Mouse (Mus musculus): Measurements from ENCODE around the gene Ewsr1. TPM values are rescaled to one million over a fixed set of nuclear protein-coding genes. Genes with fewer than 3 reads are reported as not detected.
"Not testable (repeated sequence)": the region's sequence is repeated elsewhere in the genome, so short reads cannot be mapped to it uniquely, and the experiment has no call there.

Gene Ewsr1
- total RNA-seq, 2 experiments from 2014 or later, result 218 to 322 TPM

DNA sequence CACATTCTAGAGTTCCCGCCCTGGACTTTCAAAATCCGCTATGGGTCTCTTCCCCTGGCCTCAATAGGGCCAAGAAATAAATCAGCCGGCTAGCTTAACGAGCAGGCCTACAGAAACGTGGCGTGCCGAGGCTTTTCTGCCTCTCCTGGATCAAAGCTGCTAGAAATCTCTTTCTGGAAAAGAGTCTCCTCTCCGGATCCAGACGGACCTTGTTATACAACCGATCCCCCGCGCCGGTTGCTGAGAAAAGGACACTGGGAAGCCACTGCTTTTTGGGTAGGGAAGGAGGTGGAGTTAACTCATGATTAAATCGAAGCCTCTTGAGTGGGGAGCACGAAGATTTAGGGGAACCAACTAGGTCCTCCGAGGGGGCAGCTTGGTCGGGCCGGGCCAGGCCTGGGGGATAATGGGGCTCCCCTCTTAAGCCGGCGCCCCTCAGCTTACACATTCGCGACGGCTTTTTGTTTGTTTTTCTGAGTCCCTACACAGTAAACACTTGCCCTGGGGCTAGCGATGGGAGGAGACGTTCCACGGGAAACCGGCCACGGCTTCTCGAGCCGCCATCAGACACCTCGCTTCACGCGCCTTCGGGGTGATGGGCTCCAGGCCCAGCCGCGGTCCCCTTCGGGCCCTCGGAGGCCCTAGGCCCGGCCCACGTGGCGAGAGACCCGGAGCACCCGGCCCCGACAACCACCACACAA is 881 bp downstream of the Ewsr1 start:
- DNase-seq, result peak; percentile 61

DNA sequence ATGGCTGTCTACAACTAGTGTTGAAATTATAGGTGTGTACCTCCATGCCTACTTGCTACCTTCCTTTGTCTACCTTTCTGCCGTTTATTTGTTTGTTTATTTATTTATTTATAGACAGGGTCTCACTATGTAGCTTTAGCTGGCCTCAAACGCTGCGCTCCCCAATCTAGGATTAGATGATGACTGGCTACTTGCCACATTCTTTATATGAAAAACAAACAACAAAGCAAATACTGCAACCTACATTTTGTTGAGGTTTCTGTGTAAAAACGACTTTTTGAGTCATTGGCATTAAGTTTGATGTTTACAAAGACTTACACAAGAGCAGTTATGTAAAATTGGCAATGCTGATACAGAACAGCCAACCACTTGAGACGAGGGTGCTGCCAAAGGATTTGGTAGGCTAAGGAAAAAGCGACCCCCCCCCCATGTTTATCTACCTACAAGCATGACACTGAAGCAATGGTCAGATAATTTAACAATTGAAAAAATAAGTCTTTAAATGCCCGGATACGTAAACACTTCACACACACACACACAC is 2.5 kb downstream of the Ewsr1 start:
- DNase-seq, result no peak

DNA sequence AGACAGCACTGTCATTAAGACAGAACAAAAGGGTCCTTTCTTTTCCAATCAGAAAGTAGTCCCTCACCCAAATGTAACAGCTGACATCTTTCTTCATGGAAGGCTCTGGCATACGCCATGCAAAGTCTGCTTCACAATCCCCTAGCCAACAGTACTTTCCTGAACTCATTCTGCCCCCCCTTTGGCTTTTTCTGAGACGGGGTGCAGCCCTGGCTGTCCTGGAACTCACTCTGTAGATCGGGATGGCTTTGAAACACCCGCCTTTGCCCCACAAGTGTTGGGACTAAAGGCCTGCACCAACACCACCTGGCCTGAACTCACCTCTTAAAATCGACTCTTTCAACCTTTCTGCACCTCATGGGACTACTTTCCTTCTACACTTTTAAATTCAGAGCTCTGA is 3.2 kb downstream of the Ewsr1 start:
- no peak for DNase-seq

DNA sequence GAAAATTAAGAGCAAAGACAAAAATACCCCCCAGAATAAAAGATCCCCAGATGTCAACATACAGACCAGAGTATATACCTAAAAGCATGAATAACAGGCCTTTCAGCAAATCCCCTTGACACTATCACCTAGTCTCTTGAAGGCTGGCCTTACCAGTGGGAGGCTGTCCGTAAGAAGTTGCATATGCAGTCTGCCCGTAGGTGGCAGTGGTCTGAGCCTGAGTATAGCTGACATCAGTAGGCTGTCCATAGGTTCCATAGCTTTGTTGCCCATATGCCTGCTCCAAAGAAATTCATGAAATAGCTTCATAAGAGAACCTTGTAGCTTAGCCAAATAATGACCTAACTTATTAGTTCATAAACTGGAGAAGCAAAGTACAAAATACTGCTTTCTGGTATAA is 7.4 kb downstream of the Ewsr1 start:
- no peak for DNase-seq

DNA sequence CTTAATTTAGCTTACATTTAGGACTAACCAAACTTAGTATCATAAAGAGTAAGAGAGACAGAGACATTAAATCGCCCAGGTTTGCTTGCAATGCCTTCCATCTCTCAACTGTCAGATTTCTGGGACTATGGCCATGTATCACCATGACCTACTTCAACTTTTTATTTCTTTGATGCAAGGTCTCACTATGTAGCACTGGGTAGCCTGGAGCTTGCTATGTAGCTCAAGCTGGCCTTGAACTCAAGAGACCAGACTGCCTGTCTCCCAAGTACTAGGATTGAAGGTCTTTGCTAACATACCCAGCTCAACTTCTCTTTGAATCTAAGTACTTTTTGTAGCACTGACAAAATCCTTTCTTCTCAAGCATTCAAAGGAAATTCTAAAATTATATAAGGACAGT is 9.9 kb downstream of the Ewsr1 start:
- DNase-seq, result no peak

DNA sequence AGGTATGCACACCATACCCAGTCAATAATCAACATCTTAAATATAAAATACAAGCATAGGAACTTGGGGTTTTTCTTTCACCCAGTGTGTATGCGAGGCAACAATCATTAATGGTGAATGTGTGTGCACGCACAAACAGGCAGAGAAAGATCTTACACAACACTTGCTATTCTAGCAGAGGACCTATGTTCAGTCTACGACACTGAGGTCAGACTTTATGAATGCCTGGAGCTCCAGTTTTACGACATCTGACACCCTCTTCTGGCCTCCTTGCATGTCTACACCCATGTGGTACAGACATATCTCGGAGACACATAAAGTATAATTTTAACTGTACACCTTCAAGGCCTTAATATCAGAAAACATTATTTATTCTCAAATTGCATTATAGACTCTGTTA is 22.2 kb downstream of the Ewsr1 start:
- not testable (repeated sequence) for DNase-seq

DNA sequence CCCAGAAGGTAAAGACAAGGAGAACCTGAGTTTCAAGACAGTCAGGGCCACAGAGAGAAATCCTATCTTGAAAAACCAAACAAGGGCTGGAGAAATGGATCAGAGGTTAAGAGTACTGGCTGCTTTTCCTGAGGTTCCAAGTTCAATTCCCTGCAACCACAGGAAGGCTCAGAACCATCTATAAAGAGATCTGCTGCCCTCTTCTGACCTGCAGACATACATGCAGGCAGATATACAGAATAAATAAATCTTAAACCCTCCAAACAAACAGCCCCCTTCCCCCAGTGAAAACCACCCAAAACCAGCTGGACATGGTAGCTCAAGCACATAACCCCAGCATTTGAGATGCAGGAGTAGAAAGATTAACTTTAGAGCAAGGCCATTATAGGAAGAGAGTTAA is 23.3 kb downstream of the Ewsr1 start:
- DNase-seq, result no peak

DNA sequence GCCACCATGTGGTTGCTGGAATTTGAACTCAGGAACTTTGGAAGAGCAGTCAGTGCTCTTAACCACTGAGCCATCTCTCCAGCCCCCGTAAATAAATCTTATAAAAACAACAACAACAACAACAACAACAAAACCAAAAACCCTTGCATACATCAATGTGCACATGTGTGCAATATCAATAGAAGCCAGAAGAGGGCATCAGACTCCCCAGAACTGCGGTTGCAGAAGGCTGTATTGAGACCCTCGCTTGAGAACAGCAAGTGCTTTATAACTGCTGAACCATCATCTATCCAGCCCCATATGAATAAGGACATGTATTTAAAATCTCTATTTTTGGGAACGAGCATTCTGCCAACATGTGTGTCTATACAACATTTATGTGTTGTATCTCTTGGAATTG is 24.2 kb downstream of the Ewsr1 start:
- DNase-seq, result no peak

DNA sequence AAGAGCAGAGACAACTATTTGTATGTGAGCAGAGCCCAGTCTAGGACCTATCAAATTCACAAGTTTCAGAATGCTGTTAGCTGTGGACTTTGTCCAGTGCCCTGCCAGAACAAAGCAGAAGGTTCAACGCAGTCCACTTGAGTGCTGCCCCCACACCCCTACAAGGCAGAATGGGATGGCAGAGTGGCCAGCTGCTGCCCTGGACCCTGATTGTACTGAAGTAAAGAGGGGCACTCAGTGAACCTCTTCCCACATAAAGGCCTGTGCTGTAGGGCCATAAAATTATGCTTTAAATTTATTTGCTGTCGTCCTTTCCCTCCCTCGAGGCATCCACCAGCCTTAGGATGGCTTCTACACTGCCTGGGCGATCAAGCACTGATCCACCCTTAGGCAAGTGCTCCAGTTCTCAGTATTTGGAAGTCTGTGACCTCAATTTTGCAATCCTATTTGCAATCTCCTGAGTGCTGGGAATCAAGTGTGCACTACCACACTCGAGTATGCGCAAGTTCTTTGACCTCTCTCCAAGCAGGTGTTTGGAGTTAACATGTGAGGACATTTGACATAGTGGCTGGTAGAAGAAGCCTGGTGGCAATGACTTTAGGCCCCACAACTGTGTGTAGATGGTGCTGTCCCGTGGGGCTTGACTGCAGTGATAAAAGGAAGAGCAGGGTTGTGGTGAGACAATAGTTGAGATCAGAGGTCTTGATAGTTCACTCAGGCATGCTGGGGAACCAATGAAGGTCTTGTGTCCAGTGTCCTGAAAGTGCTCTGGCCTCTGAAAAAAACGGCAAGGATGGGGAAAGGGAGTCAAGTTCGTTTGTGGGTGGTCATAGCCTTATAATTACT is 30.7 kb downstream of the Ewsr1 start:
- no peak for DNase-seq

DNA sequence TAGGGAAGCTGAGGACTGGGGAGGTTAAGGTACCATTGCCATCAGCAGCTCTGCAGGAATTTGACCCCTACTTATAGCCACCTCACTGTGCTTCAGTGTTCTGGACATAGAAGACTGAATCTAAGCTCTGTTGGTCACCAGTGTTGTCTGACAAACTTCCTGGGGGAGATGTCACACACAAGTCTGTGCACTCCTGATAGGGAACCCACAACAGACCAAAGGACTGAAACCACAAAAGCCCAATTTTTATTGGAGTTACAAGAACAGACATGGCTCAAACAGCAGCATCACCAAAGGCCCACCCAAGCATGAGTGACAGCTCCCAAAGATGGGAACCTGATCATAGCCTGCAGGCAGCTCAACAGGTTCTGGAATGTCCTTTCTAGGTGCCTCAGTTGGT is 32.0 kb downstream of the Ewsr1 start:
- no peak for DNase-seq

DNA sequence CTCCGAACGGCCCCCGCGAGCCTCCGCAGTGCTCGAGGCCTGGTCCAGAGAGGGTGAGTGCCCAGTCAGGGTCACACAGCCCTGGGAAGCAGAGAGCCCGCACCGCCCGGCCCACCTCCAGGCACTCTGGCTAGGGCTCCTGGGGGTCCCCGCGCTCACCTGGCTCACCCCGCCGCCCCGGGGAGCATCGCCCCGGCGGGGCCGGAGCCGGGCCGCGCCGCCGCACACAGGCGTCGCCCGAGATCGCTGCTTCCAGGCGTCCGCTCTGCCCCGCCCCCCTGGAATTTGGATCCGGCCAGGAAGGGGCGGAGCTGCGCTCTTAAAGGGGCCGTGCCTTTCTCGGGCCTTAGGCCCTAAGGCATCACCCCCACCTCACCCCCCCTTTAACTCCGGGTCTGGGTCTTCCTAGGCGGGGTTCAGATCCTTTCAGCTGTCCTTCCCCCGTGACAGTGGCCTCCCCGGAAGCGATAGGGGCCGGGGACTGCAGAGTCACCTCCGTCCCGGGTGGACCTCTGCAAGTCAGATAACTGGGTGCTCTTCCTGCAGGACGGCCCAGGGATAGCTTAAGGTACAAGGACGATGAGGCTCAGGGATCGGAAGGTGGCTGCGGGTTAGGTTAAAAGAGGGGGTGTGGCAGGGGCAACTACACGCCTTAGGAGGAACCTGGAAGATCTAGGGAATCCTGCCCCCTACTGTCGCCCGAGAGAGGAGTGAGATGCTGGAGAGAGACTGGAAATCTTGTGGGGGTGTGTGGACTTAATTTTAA is 33.8 kb downstream of the Ewsr1 start, which contains the start of gene Gas2l1:
Gene Gas2l1 (minus strand): TSS at position 272 of the 766 bp plus-strand sequence.
- DNase-seq, result peak; percentile 95

DNA sequence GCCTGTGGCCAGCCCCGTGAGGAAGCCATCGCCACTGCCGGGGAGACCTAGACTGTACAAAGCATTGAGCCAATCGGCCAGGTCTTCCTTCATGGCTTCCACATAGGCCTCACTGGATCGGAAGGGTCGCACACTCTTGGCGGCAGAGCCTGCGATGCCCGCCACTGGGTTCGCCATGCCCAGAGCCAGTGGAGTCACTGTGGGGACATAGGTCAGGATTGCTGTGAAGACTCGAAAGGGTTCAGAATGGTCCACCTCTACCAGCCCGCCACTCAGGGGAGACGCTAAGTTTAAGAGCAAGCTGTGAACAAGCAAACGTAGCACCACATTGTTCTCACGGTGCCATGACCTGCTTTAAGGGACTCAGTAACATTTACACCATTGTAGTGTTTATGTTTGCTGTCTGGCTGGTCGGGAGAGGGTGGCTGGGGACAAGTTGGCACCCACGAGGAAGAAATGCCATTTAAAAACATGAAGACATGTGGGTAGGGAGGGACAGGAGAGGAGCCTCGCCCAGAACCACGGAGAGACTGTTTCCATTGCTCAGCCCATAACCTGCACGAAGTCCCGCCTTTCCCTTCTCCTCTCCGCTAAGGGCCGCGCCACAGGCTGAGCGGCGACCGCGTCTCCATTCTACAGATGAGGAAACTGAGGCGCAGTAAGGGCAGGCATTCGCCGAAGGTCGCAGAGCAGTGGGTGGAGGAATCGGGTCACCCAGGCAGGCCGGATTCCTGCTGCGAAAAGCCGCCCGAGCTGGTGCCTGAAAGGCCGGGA is 34.6 kb downstream of the Ewsr1 start:
- DNase-seq, result no peak

DNA sequence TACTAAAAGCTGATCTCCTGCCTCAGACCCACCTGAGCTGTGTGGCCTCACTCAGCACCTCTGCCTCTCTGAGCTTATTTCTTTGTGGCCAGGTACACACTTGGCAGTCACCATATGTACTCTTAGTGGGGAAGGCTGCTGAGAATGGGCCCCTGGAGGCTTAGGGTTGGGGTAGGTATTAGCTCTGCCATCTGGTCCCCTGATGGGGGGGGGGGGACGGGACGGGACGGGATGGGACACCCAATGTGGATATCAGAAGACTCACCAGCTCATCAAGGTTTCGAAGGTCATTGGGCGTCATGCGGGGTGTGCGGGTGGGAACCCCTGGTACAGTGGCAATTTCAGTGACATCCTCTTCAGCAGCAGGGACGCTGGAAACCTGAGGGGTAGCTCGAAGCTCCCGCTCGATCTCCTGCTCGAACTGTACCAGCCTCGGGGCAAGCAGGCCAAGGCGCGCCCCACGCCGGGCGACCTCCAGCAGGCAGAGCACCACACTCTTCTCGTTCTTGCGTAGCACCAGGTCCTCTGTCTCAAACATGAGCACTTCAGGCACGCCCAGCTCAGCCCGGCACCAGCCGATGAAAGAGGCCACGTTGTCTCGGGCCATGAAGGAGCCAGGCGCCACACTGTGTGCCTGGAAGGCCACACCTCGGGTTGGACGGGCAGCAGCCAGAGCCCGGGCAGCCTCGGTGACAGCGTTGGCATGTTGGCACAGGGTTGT is 35.3 kb downstream of the Ewsr1 start:
- DNase-seq, result no peak

DNA sequence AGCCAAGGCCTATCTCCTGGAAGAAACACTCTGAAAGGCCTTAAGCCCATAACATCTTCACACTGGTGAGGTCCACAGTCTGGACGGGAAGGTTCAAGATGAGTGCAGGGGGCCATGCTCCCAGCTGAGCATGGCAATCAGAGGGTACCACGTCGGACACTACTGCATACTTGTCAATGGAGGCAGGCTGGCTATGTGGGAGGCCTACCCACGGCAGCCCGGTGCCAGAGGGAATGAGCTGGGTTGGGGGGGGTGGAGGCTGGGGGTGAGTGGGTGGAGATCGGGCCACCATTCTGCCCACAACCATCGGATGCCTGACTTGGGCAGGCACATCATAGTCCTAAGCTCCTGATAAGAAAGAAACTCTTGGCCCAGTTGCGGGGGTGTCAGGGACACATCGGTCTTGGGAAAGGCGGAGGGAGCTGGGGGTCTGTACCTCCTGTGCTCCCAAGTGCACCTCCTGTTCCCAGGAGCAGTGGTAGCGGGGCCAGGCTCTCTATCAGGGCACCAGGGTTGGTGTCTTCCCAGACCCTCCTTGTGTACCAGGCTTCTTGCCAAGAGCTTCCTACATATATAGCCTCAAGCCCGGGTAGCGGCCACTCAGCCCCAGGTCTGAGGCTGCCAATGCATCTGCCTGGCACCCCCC is 36.1 kb downstream of the Ewsr1 start:
- DNase-seq, result no peak

DNA sequence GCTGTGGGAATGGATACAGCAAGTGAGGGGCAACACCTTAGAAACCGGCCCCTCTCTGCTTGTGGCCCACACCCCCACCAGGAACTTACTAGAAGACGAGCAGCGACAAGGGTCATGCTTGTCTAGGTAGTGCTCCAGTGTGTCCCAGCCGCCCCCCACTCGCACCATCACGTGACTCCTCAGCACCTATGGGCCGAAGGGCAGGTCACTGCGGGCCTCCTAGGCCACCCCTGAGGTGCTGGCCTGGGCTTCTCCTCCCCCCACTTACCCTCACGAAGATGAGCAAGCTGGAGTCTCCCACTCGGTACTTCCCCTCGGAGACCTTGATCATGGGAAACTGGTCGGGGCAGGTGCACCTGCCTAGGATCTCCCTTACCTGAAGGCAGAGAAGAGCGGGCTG is 36.7 kb downstream of the Ewsr1 start:
- DNase-seq, result no peak

DNA sequence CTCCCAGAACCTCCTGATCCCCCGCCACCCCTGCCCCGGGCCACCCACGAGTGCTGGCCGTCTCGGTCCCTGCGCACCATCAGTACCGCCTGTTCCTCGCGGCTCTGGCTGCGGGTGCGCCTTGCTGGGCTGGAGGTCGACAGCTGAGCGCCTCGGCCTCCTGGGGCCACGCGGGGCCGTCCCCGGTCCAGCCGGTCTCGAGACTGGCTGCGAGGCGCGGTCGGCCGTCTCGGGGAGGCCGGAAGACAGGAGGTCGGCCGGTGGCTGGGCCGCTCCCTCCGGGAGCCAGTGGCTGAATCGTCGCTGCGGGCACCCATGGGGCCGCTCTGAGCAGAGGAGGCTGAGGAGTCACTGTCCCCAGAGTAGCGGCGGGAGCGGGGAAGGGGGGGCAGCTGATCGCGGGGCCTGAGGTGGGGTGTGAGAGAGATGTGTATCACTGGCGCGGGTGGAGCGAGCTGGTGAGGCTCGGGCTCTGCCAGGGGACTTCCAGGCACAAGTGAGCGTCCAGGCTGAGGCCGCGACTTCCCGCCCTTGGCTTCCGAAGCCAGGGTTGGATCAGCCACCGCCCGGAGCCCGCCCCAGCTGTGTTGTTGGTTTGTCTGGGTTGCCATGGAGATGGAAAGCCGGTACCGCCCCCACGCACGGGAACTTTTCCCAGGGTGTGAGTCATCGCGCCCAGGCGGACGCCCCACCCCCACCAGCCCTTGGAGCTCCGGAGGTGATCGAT is 37.5 kb downstream of the Ewsr1 start:
- DNase-seq, result peak; percentile 97

DNA sequence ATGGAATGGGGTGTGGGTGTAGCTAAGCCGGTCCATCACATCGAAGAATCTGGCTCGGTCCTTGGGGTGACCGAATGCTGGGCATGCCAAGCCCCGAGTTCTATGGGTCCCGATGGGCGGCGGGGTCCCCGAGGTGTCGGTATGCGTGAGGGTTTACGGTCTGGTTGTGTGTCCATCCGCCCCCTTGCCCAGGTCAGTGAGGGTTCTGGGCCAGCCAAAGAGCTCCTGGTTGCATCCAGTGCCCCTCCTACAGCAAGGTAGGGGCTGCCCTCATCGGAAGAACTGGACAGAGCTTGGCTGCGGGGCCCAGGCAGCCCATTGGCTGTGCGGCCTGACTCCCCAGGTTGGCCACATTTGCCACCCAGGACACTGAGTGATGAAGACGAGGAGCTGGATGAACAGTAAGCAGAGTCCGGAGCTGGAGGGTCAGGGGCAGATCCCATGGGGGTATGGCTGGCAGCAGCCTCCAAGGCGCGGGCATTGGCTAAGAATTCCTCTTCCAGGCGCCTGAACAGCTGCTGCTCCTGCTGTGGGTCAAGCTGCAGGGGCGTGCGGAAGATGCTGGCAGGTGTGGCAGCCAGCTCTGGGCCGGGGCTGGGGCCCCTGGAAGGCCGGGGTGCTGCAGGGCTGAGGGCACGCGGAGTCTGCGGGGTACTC is 38.2 kb downstream of the Ewsr1 start:
- peak; percentile 38 for DNase-seq

DNA sequence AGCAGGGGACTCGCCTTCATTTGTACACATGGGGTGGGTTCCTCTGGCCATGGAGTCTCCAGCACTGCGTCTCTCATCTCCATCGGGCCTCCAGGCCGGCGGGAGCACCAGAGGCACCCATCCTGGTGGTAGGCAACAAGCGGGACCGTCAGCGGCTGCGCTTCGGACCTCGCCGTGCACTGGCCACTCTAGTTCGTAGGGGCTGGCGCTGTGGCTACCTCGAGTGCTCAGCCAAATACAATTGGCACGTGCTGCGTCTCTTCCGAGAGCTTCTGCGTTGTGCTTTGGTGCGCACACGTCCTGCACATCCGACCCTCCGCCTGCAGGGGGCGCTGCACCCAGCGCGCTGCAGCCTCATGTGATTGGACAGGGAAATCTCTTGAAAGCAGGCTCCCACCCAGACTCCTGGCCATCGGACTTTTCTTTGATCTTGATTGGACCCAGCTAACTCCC is 39.3 kb downstream of the Ewsr1 start:
- peak; percentile 58 for DNase-seq

DNA sequence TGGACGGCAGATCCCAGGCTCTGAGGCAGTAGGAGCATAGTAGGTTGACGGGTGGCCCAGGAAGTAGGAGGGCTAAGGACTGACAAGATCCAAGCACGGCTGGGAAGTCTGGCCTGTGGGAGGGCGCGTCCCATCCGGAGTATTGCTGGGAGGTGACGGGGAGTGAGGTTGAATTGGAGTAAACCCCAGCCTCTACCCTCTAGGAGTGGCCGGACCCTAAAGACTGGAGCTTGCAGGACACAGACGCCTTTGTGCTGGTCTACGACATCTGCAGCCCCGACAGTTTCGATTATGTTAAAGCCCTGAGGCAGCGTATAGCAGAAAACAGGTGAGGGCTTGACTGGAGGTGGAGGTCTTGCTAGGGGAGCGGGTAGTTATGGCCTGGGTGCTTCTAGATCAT is 39.8 kb downstream of the Ewsr1 start:
- no peak for DNase-seq
